Mouse (Mus musculus): Measurements from ENCODE around the gene Parvg. TPM values are rescaled to one million over a fixed set of nuclear protein-coding genes. Genes with fewer than 3 reads are reported as not detected.
A peak's percentile ranks its signal among the peaks of the same experiment; 100 is the strongest.

Parvg gene
- polyA plus RNA-seq, 1 experiment from 2014 or later, result 9.4 TPM

GRCm38 (mm10) chr15:84293590-84293989 is 30.2 kb upstream of the Parvg start:
- Histone ChIP-seq H3K27ac (no peak overlapping the region), H3K27me3 (no peaks in the 10 kb centered on the region), H3K4me1 (replicated peaks) (no peaks in the 10 kb centered on the region; the same call in 1 of the 2 replicates), H3K4me2 (no peak overlapping the region), H3K36me3 (peaks cover 15% of the 10 kb centered on the region), H3K9me3 (replicated peaks) (no peaks in the 10 kb centered on the region), H3K4me3 (replicated peaks) (no peak overlapping the region), H3K9ac (no peak overlapping the region)
- 52% methylated on average over 12 of the region's 12 CpGs for WGBS (ENCODE audit: insufficient replicate concordance)
- DNase-seq (no peak), ATAC-seq (ENCODE audit: low read depth) (no peak)

- DNase-seq (no peak), ATAC-seq (ENCODE audit: low read depth) (no peak)
- Histone ChIP-seq H3K27me3 (no peaks in the 10 kb centered on the region), H3K9me3 (replicated peaks) (no peaks in the 10 kb centered on the region), H3K27ac (no peak overlapping the region), H3K4me2 (no peak overlapping the region), H3K4me3 (replicated peaks) (no peak overlapping the region), H3K36me3 (peaks cover 15% of the 10 kb centered on the region), H3K9ac (no peak overlapping the region), H3K4me1 (replicated peaks) (no peaks in the 10 kb centered on the region; the same call in 1 of the 2 replicates)
- WGBS (ENCODE audit: insufficient replicate concordance), result 77% methylated on average over 9 of the region's 9 CpGs
Measured at GRCm38 (mm10) chr15:84294391-84294790, 29.4 kb upstream of the Parvg start.

GRCm38 (mm10) chr15:84295225-84295624 is 28.6 kb upstream of the Parvg start:
- Histone ChIP-seq H3K9ac (no peak overlapping the region), H3K27me3 (no peaks in the 10 kb centered on the region), H3K9me3 (replicated peaks) (no peaks in the 10 kb centered on the region), H3K4me1 (replicated peaks) (peaks cover 3% of the 10 kb centered on the region), H3K36me3 (peaks cover 12% of the 10 kb centered on the region), H3K4me2 (no peak overlapping the region), H3K4me3 (replicated peaks) (no peak overlapping the region), H3K27ac (no peak overlapping the region)
- no peak for ATAC-seq (ENCODE audit: low read depth)
- 68% methylated on average over 10 of the region's 10 CpGs for WGBS (ENCODE audit: insufficient replicate concordance)
- no peak for DNase-seq

GRCm38 (mm10) chr15:84297454-84297853 is 26.4 kb upstream of the Parvg start:
- H3K4me2 ChIP-seq, result no peak overlapping the region
- ATAC-seq (ENCODE audit: low read depth) (no peak), DNase-seq (no peak)
- no peaks in the 10 kb centered on the region for H3K9me3 ChIP-seq (replicated peaks)
- no peaks in the 10 kb centered on the region for H3K27me3 ChIP-seq
- no peak overlapping the region for H3K4me3 ChIP-seq (replicated peaks)
- peaks cover 4% of the 10 kb centered on the region; the same call in 1 of the 2 replicates for H3K36me3 ChIP-seq
- peaks cover 20% of the 10 kb centered on the region for H3K4me1 ChIP-seq (replicated peaks)
- no peak overlapping the region for H3K9ac ChIP-seq
- 50% methylated on average over 8 of the region's 8 CpGs for WGBS (ENCODE audit: insufficient replicate concordance)
- H3K27ac ChIP-seq, result no peak overlapping the region

- Histone ChIP-seq H3K9me3 (replicated peaks) (no peaks in the 10 kb centered on the region), H3K27ac (no peak overlapping the region), H3K36me3 (peaks cover 4% of the 10 kb centered on the region; the same call in 1 of the 2 replicates), H3K4me2 (no peak overlapping the region), H3K9ac (no peak overlapping the region), H3K4me1 (replicated peaks) (peaks cover 30% of the 10 kb centered on the region), H3K27me3 (no peaks in the 10 kb centered on the region), H3K4me3 (replicated peaks) (no peak overlapping the region)
- 52% methylated on average over 13 of the region's 13 CpGs for WGBS (ENCODE audit: insufficient replicate concordance)
- DNase-seq, result no peak
- ATAC-seq (ENCODE audit: low read depth), result no peak
Measured at GRCm38 (mm10) chr15:84298804-84299370, 24.9 kb upstream of the Parvg start.

- DNase-seq (no peak), ATAC-seq (ENCODE audit: low read depth) (no peak)
- H3K4me2 ChIP-seq, result no peak overlapping the region
- H3K9me3 ChIP-seq (replicated peaks), result no peaks in the 10 kb centered on the region
- H3K36me3 ChIP-seq, result peaks cover 4% of the 10 kb centered on the region; the same call in 1 of the 2 replicates
- 55% methylated on average over 9 of the region's 9 CpGs for WGBS (ENCODE audit: insufficient replicate concordance)
- no peaks in the 10 kb centered on the region for H3K27me3 ChIP-seq
- no peak overlapping the region for H3K9ac ChIP-seq
- H3K4me3 ChIP-seq (replicated peaks), result no peak overlapping the region
- no peak overlapping the region for H3K27ac ChIP-seq
- H3K4me1 ChIP-seq (replicated peaks), result peaks cover 30% of the 10 kb centered on the region
Measured at GRCm38 (mm10) chr15:84299662-84300333, 24.0 kb upstream of the Parvg start.

GRCm38 (mm10) chr15:84300591-84300990 is 23.2 kb upstream of the Parvg start:
- ATAC-seq (ENCODE audit: low read depth) (no peak), DNase-seq (no peak)
- peaks cover 30% of the 10 kb centered on the region for H3K4me1 ChIP-seq (replicated peaks)
- H3K4me3 ChIP-seq (replicated peaks), result no peak overlapping the region
- 63% methylated on average over 2 of the region's 2 CpGs for WGBS (ENCODE audit: insufficient replicate concordance)
- no peak overlapping the region for H3K27ac ChIP-seq
- H3K27me3 ChIP-seq, result no peaks in the 10 kb centered on the region
- no peak overlapping the region for H3K9ac ChIP-seq
- H3K4me2 ChIP-seq, result no peak overlapping the region
- peaks cover 1% of the 10 kb centered on the region; the same call in 1 of the 2 replicates for H3K36me3 ChIP-seq
- H3K9me3 ChIP-seq (replicated peaks), result no peaks in the 10 kb centered on the region

GRCm38 (mm10) chr15:84301026-84301425 is 22.8 kb upstream of the Parvg start:
- Histone ChIP-seq H3K27ac (no peak overlapping the region), H3K4me2 (no peak overlapping the region), H3K36me3 (no peaks in the 10 kb centered on the region), H3K4me3 (replicated peaks) (no peak overlapping the region), H3K4me1 (replicated peaks) (peaks cover 30% of the 10 kb centered on the region), H3K9me3 (replicated peaks) (no peaks in the 10 kb centered on the region), H3K9ac (no peak overlapping the region), H3K27me3 (no peaks in the 10 kb centered on the region)
- ATAC-seq (ENCODE audit: low read depth) (no peak), DNase-seq (no peak)
- WGBS (ENCODE audit: insufficient replicate concordance), result 51% methylated on average over 7 of the region's 7 CpGs

- no peak for DNase-seq
- no peak for ATAC-seq (ENCODE audit: low read depth)
- no peak overlapping the region for H3K4me3 ChIP-seq (replicated peaks)
- H3K4me2 ChIP-seq, result no peak overlapping the region
- no peak overlapping the region for H3K9ac ChIP-seq
- H3K4me1 ChIP-seq (replicated peaks), result peaks cover 30% of the 10 kb centered on the region
- H3K27me3 ChIP-seq, result no peaks in the 10 kb centered on the region
- no peaks in the 10 kb centered on the region for H3K9me3 ChIP-seq (replicated peaks)
- no peak overlapping the region for H3K27ac ChIP-seq
- 58% methylated on average over 8 of the region's 8 CpGs for WGBS (ENCODE audit: insufficient replicate concordance)
- peaks cover 2% of the 10 kb centered on the region; the same call in 1 of the 2 replicates for H3K36me3 ChIP-seq
Measured at GRCm38 (mm10) chr15:84301641-84302420, 22.0 kb upstream of the Parvg start.

- no peaks in the 10 kb centered on the region for H3K27me3 ChIP-seq
- no peak overlapping the region for H3K4me2 ChIP-seq
- H3K9me3 ChIP-seq (replicated peaks), result no peaks in the 10 kb centered on the region
- no peak overlapping the region for H3K27ac ChIP-seq
- H3K4me3 ChIP-seq (replicated peaks), result no peak overlapping the region
- H3K4me1 ChIP-seq (replicated peaks), result peaks cover 30% of the 10 kb centered on the region
- H3K36me3 ChIP-seq, result peaks cover 12% of the 10 kb centered on the region
- DNase-seq (no peak), ATAC-seq (ENCODE audit: low read depth) (peak; percentile 66)
- WGBS (ENCODE audit: insufficient replicate concordance), result 33% methylated on average over 10 of the region's 10 CpGs
- H3K9ac ChIP-seq, result no peak overlapping the region
Measured at GRCm38 (mm10) chr15:84303264-84303663, 20.6 kb upstream of the Parvg start.

- DNase-seq, result no peak
- no peak for ATAC-seq (ENCODE audit: low read depth)
- peaks cover 29% of the 10 kb centered on the region for H3K4me1 ChIP-seq (replicated peaks)
Measured at GRCm38 (mm10) chr15:84305333-84305732, 18.5 kb upstream of the Parvg start.

More at GRCm38 (mm10) chr15:84305333-84305732, 18.5 kb upstream of the Parvg start:
- H3K9me3 ChIP-seq (replicated peaks), result no peaks in the 10 kb centered on the region
- no peaks in the 10 kb centered on the region for H3K27me3 ChIP-seq
- H3K4me3 ChIP-seq (replicated peaks), result no peak overlapping the region
- no peak overlapping the region for H3K27ac ChIP-seq
- H3K36me3 ChIP-seq, result peaks cover 12% of the 10 kb centered on the region
- H3K4me2 ChIP-seq, result no peak overlapping the region
- 74% methylated on average over 10 of the region's 10 CpGs for WGBS (ENCODE audit: insufficient replicate concordance)
- H3K9ac ChIP-seq, result no peak overlapping the region

Measured in liver, embryonic 13.5 days (tissue).